Mouse (Mus musculus) CH12.LX (cell line): Measurements from ENCODE around the gene Maats1. TPM values are rescaled to one million over a fixed set of nuclear protein-coding genes. Genes with fewer than 3 reads are reported as not detected.

Experiments used
- DNase-seq: peaks from one replicate; pipeline ENCODE4 v3.0.0-alpha.2; 2013; ENCODE audit errors: extremely low read depth
- H3K27ac ChIP-seq: 2 replicates; pipeline ENCODE4 v1.5.1; 2012; ENCODE audit warnings: low read depth, mild to moderate bottlenecking, control low read depth, moderate library complexity; ENCODE audit not compliant: insufficient read depth
- H3K27me3 ChIP-seq: replicated peaks from 2 replicates; pipeline ENCODE3; 2012; ENCODE audit warnings: inconsistent platforms
- H3K36me3 ChIP-seq, 2 experiments: replicated peaks in 1 of 2; 2 replicates each; pipeline versions ENCODE3 to v1.6.1; 2012; ENCODE audit warnings: inconsistent platforms in 1 of 2, low read length in 1 of 2, mild to moderate bottlenecking in 1 of 2, mixed read lengths in 1 of 2, moderate library complexity in 1 of 2; ENCODE audit not compliant: control insufficient read depth in 1 of 2, insufficient read depth in 1 of 2
- H3K4me1 ChIP-seq, 2 experiments: 2 replicates each; pipeline ENCODE4 v1.6.1; 2012; ENCODE audit warnings: inconsistent platforms in 1 of 2, moderate library complexity in 1 of 2; ENCODE audit not compliant: insufficient read depth in 2 of 2, control insufficient read depth in 1 of 2
- H3K4me2 ChIP-seq: 2 replicates; pipeline ENCODE4 v1.6.1; 2012; ENCODE audit warnings: low read depth, mild to moderate bottlenecking, control low read depth; ENCODE audit not compliant: poor library complexity, insufficient read depth, severe bottlenecking
- H3K4me3 ChIP-seq, 3 experiments: fragments of 150-350 bp in 1 of 3; sonication (generic) in 1 of 3; replicated peaks in 1 of 3; 2 replicates each; pipeline versions ENCODE3 to v1.5.1; 2011 to 2012; ENCODE audit warnings: low read depth in 2 of 3, low read length in 2 of 3, mild to moderate bottlenecking in 2 of 3, moderate library complexity in 2 of 3, control low read depth in 1 of 3, improper control_type of control experiment in 1 of 3, inconsistent platforms in 1 of 3, mixed read lengths in 1 of 3; ENCODE audit not compliant: poor library complexity in 1 of 3
- H3K79me2 ChIP-seq: replicated peaks from 2 replicates; pipeline ENCODE4 v1.6.1; 2012; ENCODE audit warnings: mild to moderate bottlenecking, moderate library complexity; ENCODE audit not compliant: control insufficient read depth, poor library complexity, insufficient read depth, severe bottlenecking; ENCODE audit errors: extremely low read depth
- H3K9ac ChIP-seq: 2 replicates; pipeline ENCODE4 v1.6.1; 2012; ENCODE audit warnings: low read depth, mild to moderate bottlenecking, control low read depth, moderate library complexity; ENCODE audit not compliant: insufficient read depth
- H3K9me3 ChIP-seq: replicated peaks from 2 replicates; pipeline ENCODE3; 2012; ENCODE audit warnings: low read length, inconsistent platforms, mixed read lengths
- E2F4 ChIP-seq: IDR thresholded peaks from 2 replicates; pipeline ENCODE4 v1.6.1; 2011; ENCODE audit warnings: low read depth, low read length, improper control_type of control experiment; ENCODE audit not compliant: insufficient replicate concordance
- ELF1 ChIP-seq: IDR thresholded peaks from 2 replicates; pipeline ENCODE4 v1.6.1; 2014; ENCODE audit warnings: low read depth, mild to moderate bottlenecking, inconsistent platforms, low read length, improper control_type of control experiment
- EP300 ChIP-seq: IDR thresholded peaks from 2 replicates; pipeline ENCODE4 v1.6.1; 2011; ENCODE audit warnings: low read length, improper control_type of control experiment
- JUN ChIP-seq: IDR thresholded peaks from 2 replicates; pipeline ENCODE4 v1.6.1; 2011; ENCODE audit warnings: low read depth, mild to moderate bottlenecking, low read length, improper control_type of control experiment, moderate library complexity; ENCODE audit not compliant: insufficient read depth
- JUND ChIP-seq: conservative IDR thresholded peaks from 2 replicates; pipeline ENCODE4 v1.6.1; 2011; ENCODE audit warnings: low read depth, low read length, improper control_type of control experiment
- MAFK ChIP-seq: IDR thresholded peaks from 2 replicates; pipeline ENCODE4 v1.6.1; 2011; ENCODE audit warnings: low read length, improper control_type of control experiment; ENCODE audit not compliant: insufficient replicate concordance
- MAX ChIP-seq: IDR thresholded peaks from 2 replicates; pipeline ENCODE4 v1.6.1; 2011; ENCODE audit warnings: low read length, improper control_type of control experiment
- MYC ChIP-seq: IDR thresholded peaks from 2 replicates; pipeline ENCODE4 v1.6.1; 2011; ENCODE audit warnings: low read depth, mild to moderate bottlenecking, improper control_type of control experiment, low read length
- NELFE ChIP-seq: IDR thresholded peaks from 2 replicates; pipeline ENCODE4 v1.6.1; 2011; ENCODE audit warnings: low read depth, low read length, improper control_type of control experiment
- NRF1 ChIP-seq: IDR thresholded peaks from 2 replicates; pipeline ENCODE4 v1.6.1; 2014; ENCODE audit warnings: low read depth, mild to moderate bottlenecking, inconsistent platforms, low read length, improper control_type of control experiment, moderate library complexity
- POLR2A ChIP-seq: IDR thresholded peaks from 2 replicates; pipeline ENCODE4 v1.6.1; 2011; ENCODE audit warnings: low read depth, mild to moderate bottlenecking, improper control_type of control experiment, low read length
- POLR2AphosphoS2 ChIP-seq: IDR thresholded peaks from 2 replicates; pipeline ENCODE4 v1.6.1; 2011; ENCODE audit warnings: low read depth, low read length, improper control_type of control experiment
- SMC3 ChIP-seq: IDR thresholded peaks from 2 replicates; pipeline ENCODE4 v1.6.1; 2011; ENCODE audit warnings: low read depth, low read length, improper control_type of control experiment
- UBTF ChIP-seq: IDR thresholded peaks from 2 replicates; pipeline ENCODE4 v1.6.1; 2012; ENCODE audit warnings: low read depth, mild to moderate bottlenecking, inconsistent platforms, low read length, improper control_type of control experiment, moderate library complexity
- ZKSCAN1 ChIP-seq: IDR thresholded peaks from 2 replicates; pipeline ENCODE4 v1.6.1; 2012; ENCODE audit warnings: low read depth, inconsistent platforms, low read length, improper control_type of control experiment, borderline replicate concordance
- ZNF384 ChIP-seq: IDR thresholded peaks from 2 replicates; pipeline ENCODE4 v1.6.1; 2012; ENCODE audit warnings: low read depth, low read length, improper control_type of control experiment, inconsistent platforms
- dilution Hi-C: fragments of 300-500 bp; cut with MboI; formaldehyde crosslinking; loops from 2 replicates; pipeline ENCODE4 v1.14.3; 2020; ENCODE audit warnings: low sequenced_read_pairs; ENCODE audit not compliant: extremely low pct_unique_long_range_greater_than_20kb, extremely low pct_ligation_motif_present
- in situ Hi-C: fragments of 300-500 bp; cut with MboI; formaldehyde crosslinking; loops from 3 replicates; pipeline ENCODE4 v1.14.3; 2019; ENCODE audit warnings: low sequenced_read_pairs, low pct_ligation_motif_present, low pct_unique_long_range_greater_than_20kb, mixed read lengths
- polyA plus RNA-seq: library from polyadenylated mRNA; unstranded; fragments of >175 nt; gene quantifications from 2 replicates; pipeline ENCODE4 v1.2.1, GENCODE M21; 2012; ENCODE audit warnings: low read depth; ENCODE audit not compliant: insufficient read length
- total RNA-seq, 2 experiments: library from RNA; depleted of rRNA; stranded (reverse); fragments of 300-350 nt in 1 of 2; fragments of >200 nt in 1 of 2; gene quantifications; 2 replicates each; pipeline ENCODE4 v1.2.3; 2012 to 2014

Gene Maats1
- total and polyA plus RNA-seq, 3 experiments, result 1.9 to 3.9 (median 2.0) TPM

GRCm38 (mm10) chr16:38370633-38371374 is 28.9 kb upstream of the Maats1 start:
- Histone ChIP-seq H3K36me3 (peaks cover 0 to 2% of the 10 kb centered on the region in 2 experiments), H3K4me1 (peaks cover 62 to 63% of the 10 kb centered on the region in 2 experiments), H3K4me2 (no peak overlapping the region), H3K9me3 (no peaks in the 10 kb centered on the region), H3K27me3 (no peaks in the 10 kb centered on the region), H3K79me2 (no peaks in the 10 kb centered on the region), H3K27ac (no peak overlapping the region), H3K4me3 (no peak overlapping the region), H3K9ac (no peak overlapping the region)
- dilution Hi-C loops (no loop called here), in situ Hi-C loops (no loop called here)
- DNase-seq, result no peak
- no peak for TF ChIP-seq MAFK
- no peak for TF ChIP-seq MYC

- H3K4me3 ChIP-seq, result no peak overlapping the region
- no peak for TF ChIP-seq POLR2AphosphoS2
- TF ChIP-seq E2F4, result no peak
- no peak for TF ChIP-seq EP300
- no peak for TF ChIP-seq ZNF384
- TF ChIP-seq JUND, result no peak
- no peak for TF ChIP-seq NRF1
- no peak for TF ChIP-seq UBTF
- no peak for TF ChIP-seq POLR2A
- no peak for TF ChIP-seq ELF1
- peaks cover 55 to 56% of the 10 kb centered on the region in 2 experiments for H3K4me1 ChIP-seq
- H3K27ac ChIP-seq, result no peak overlapping the region
- no peaks in the 10 kb centered on the region for H3K27me3 ChIP-seq
- no peaks in the 10 kb centered on the region for H3K79me2 ChIP-seq
- H3K9me3 ChIP-seq, result no peaks in the 10 kb centered on the region
- peaks cover 0 to 5% of the 10 kb centered on the region in 2 experiments for H3K36me3 ChIP-seq
- H3K9ac ChIP-seq, result no peak overlapping the region
- dilution Hi-C loops, result no loop called here
- no peak overlapping the region for H3K4me2 ChIP-seq
- in situ Hi-C loops, result no loop called here
- DNase-seq, result no peak
Observed at GRCm38 (mm10) chr16:38369992-38370484, 28.1 kb upstream of the Maats1 start.

- Histone ChIP-seq H3K9ac (no peak overlapping the region), H3K4me1 (peaks cover 49 to 50% of the 10 kb centered on the region in 2 experiments)
- in situ Hi-C loops, result no loop called here
Observed at GRCm38 (mm10) chr16:38369431-38369830, 27.5 kb upstream of the Maats1 start.

More at GRCm38 (mm10) chr16:38369431-38369830, 27.5 kb upstream of the Maats1 start:
- dilution Hi-C loops, result no loop called here
- no peak for DNase-seq
- H3K36me3 ChIP-seq, result peaks cover 0 to 5% of the 10 kb centered on the region in 2 experiments
- no peak overlapping the region for H3K4me2 ChIP-seq
- H3K4me3 ChIP-seq, result no peak overlapping the region
- H3K9me3 ChIP-seq, result no peaks in the 10 kb centered on the region
- H3K79me2 ChIP-seq, result no peaks in the 10 kb centered on the region
- no peaks in the 10 kb centered on the region for H3K27me3 ChIP-seq
- H3K27ac ChIP-seq, result no peak overlapping the region
- TF ChIP-seq JUN (no peak), ZKSCAN1 (no peak), MAFK (no peak), SMC3 (no peak), NELFE (no peak), NRF1 (no peak), MAX (no peak)
- TF ChIP-seq, all 38 proteins: peak for 0
